Mouse (Mus musculus) brain, adult 10 weeks (tissue): ENCODE data around the gene Il6. TPM values are rescaled to one million over a fixed set of nuclear protein-coding genes. Genes with fewer than 3 reads are reported as not detected.

Experiments
- polyA plus RNA-seq: library from polyadenylated mRNA; stranded (reverse); fragments of 350-450 nt; fragmentation: Illumina TruSeq; extraction: RNeasy Lipid Tissue Mini Kit (QIAGEN cat#74804); gene quantifications from one replicate; pipeline ENCODE4 v1.2.3, GENCODE M21; 2015; ENCODE audit warnings: low read depth, low replicate concordance

The Il6 gene
- not detected for polyA plus RNA-seq

GRCm38 (mm10) chr5:30012726-30013503, at the start of gene Il6:
Gene Il6 (plus strand): TSS chr5:30013114.

Other genes starting within 250 kb of the Il6 start
- gene Tyms, start 60.5 kb downstream of the Il6 start, polyA plus RNA-seq, result 2.7 TPM
- 8.1 TPM for gene Garem2, start 92.0 kb downstream of the Il6 start, polyA plus RNA-seq
- 2.3 TPM for gene 3110082J24Rik, start 93.0 kb downstream of the Il6 start, polyA plus RNA-seq
- 57.2 TPM for gene Hadha, start 142.0 kb downstream of the Il6 start, polyA plus RNA-seq
- gene Hadhb, start 142.1 kb downstream of the Il6 start, polyA plus RNA-seq, result 119 TPM
- gene Adgrf3, start 192.6 kb downstream of the Il6 start, polyA plus RNA-seq, result not detected
- 29.2 TPM for gene Selenoi, start 219.5 kb downstream of the Il6 start, polyA plus RNA-seq